Mouse (Mus musculus) MEL (cell line): Measurements from ENCODE around the gene Tifa. TPM values are rescaled to one million over a fixed set of nuclear protein-coding genes. Genes with fewer than 3 reads are reported as not detected.

Experiments
- DNase-seq: peaks from one replicate; pipeline ENCODE4 v3.0.0; 2011; ENCODE audit warnings: low read depth, low spot score
- H3K27ac ChIP-seq: 2 replicates; pipeline ENCODE4 v1.5.1; 2012; ENCODE audit warnings: low read depth, mild to moderate bottlenecking, control low read depth, low read length, moderate library complexity; ENCODE audit not compliant: control insufficient read depth
- H3K27me3 ChIP-seq, 2 experiments: fragments of 150-350 bp in 1 of 2; sonication (generic) in 1 of 2; 2 replicates each; pipeline ENCODE4 v1.6.1; 2012; ENCODE audit warnings: low read length in 2 of 2, mild to moderate bottlenecking in 2 of 2, improper control_type of control experiment in 1 of 2, moderate library complexity in 1 of 2; ENCODE audit not compliant: insufficient read depth in 2 of 2, control insufficient read depth in 1 of 2
- H3K36me3 ChIP-seq, 2 experiments: 2 replicates each; pipeline ENCODE4 v1.6.1; 2012 to 2014; ENCODE audit warnings: low read length in 2 of 2, improper control_type of control experiment in 1 of 2, inconsistent platforms in 1 of 2, mild to moderate bottlenecking in 1 of 2; ENCODE audit not compliant: insufficient read depth in 2 of 2, control insufficient read depth in 1 of 2
- H3K4me1 ChIP-seq, 2 experiments: fragments of 150-350 bp in 1 of 2; sonication (generic) in 1 of 2; 2 replicates each; pipeline ENCODE4 v1.6.1; 2012; ENCODE audit warnings: low read length in 2 of 2, improper control_type of control experiment in 1 of 2, mild to moderate bottlenecking in 1 of 2; ENCODE audit not compliant: insufficient read depth in 2 of 2, control insufficient read depth in 1 of 2
- H3K4me3 ChIP-seq, 2 experiments: fragments of 150-350 bp in 1 of 2; sonication (generic) in 1 of 2; 2 replicates each; pipeline ENCODE4 v1.5.1; 2012; ENCODE audit warnings: low read depth in 2 of 2, low read length in 2 of 2, mild to moderate bottlenecking in 2 of 2, moderate library complexity in 2 of 2, control low read depth in 1 of 2, improper control_type of control experiment in 1 of 2; ENCODE audit not compliant: control insufficient read depth in 1 of 2, insufficient read depth in 1 of 2
- H3K79me2 ChIP-seq: 2 replicates; pipeline ENCODE4 v1.6.1; 2012; ENCODE audit warnings: mild to moderate bottlenecking, low read length, moderate library complexity; ENCODE audit not compliant: control insufficient read depth, poor library complexity, insufficient read depth
- H3K9ac ChIP-seq: 2 replicates; pipeline ENCODE4 v1.6.1; 2012; ENCODE audit warnings: low read depth, mild to moderate bottlenecking, control low read depth, low read length, moderate library complexity; ENCODE audit not compliant: control insufficient read depth, poor library complexity, severe bottlenecking
- H3K9me3 ChIP-seq: fragments of 150-350 bp; sonication (generic); replicated peaks from 2 replicates; pipeline ENCODE4 v1.6.1; 2012; ENCODE audit warnings: mild to moderate bottlenecking, low read length, improper control_type of control experiment, moderate library complexity; ENCODE audit not compliant: insufficient read depth
- BHLHE40 ChIP-seq: IDR thresholded peaks from 2 replicates; pipeline ENCODE4 v1.6.1; 2012; ENCODE audit warnings: low read depth, mild to moderate bottlenecking, inconsistent platforms, low read length, improper control_type of control experiment, borderline replicate concordance
- CHD1 ChIP-seq: IDR thresholded peaks from 2 replicates; pipeline ENCODE4 v1.6.1; 2012; ENCODE audit warnings: low read depth, mild to moderate bottlenecking, inconsistent platforms, low read length, improper control_type of control experiment
- CTCF ChIP-seq, 3 experiments: IDR thresholded peaks in 2 of 3; conservative IDR thresholded peaks in 1 of 3; 2 replicates each; pipeline ENCODE4 v1.5.1; 2011 to 2012; ENCODE audit warnings: low read length in 3 of 3, low read depth in 2 of 3, mild to moderate bottlenecking in 2 of 3, improper control_type of control experiment in 1 of 3, inconsistent platforms in 1 of 3, mixed read lengths in 1 of 3, moderate library complexity in 1 of 3; ENCODE audit not compliant: control insufficient read depth in 1 of 3, insufficient read depth in 1 of 3, poor library complexity in 1 of 3, severe bottlenecking in 1 of 3
- ELF1 ChIP-seq: IDR thresholded peaks from 2 replicates; pipeline ENCODE4 v1.6.1; 2014; ENCODE audit warnings: low read depth, mild to moderate bottlenecking, inconsistent platforms, low read length, improper control_type of control experiment, moderate library complexity
- EP300 ChIP-seq, 2 experiments: IDR thresholded peaks; 2 replicates each; pipeline ENCODE4 v1.6.1; 2011; ENCODE audit warnings: improper control_type of control experiment in 2 of 2, low read length in 2 of 2, low read depth in 1 of 2, mild to moderate bottlenecking in 1 of 2
- GATA1 ChIP-seq: IDR thresholded peaks from 2 replicates; pipeline ENCODE4 v1.6.1; 2011; ENCODE audit warnings: low read depth, low read length, improper control_type of control experiment
- HCFC1 ChIP-seq: IDR thresholded peaks from 2 replicates; pipeline ENCODE4 v1.6.1; 2012; ENCODE audit warnings: low read depth, mild to moderate bottlenecking, inconsistent platforms, low read length, improper control_type of control experiment, moderate library complexity
- JUND ChIP-seq: IDR thresholded peaks from 2 replicates; pipeline ENCODE4 v1.6.1; 2011; ENCODE audit warnings: low read depth, mild to moderate bottlenecking, improper control_type of control experiment, low read length
- KAT2A ChIP-seq: conservative IDR thresholded peaks from 2 replicates; pipeline ENCODE4 v1.6.1; 2012; ENCODE audit warnings: low read depth, low read length, improper control_type of control experiment, inconsistent platforms
- MAFK ChIP-seq: IDR thresholded peaks from 2 replicates; pipeline ENCODE4 v1.6.1; 2011; ENCODE audit warnings: low read depth, mild to moderate bottlenecking, low read length, improper control_type of control experiment, borderline replicate concordance
- MAZ ChIP-seq: IDR thresholded peaks from 2 replicates; pipeline ENCODE4 v1.6.1; 2012; ENCODE audit warnings: low read depth, mild to moderate bottlenecking, inconsistent platforms, low read length, improper control_type of control experiment
- MEF2A ChIP-seq: IDR thresholded peaks from 2 replicates; pipeline ENCODE4 v1.6.1; 2014; ENCODE audit warnings: low read depth, mild to moderate bottlenecking, inconsistent platforms, low read length, improper control_type of control experiment; ENCODE audit not compliant: poor library complexity, insufficient replicate concordance, severe bottlenecking; ENCODE audit errors: extremely low read depth
- NELFE ChIP-seq: IDR thresholded peaks from 2 replicates; pipeline ENCODE4 v1.6.1; 2011; ENCODE audit warnings: low read depth, low read length, improper control_type of control experiment
- NRF1 ChIP-seq: IDR thresholded peaks from 2 replicates; pipeline ENCODE4 v1.6.1; 2014; ENCODE audit warnings: low read depth, mild to moderate bottlenecking, inconsistent platforms, low read length, improper control_type of control experiment, moderate library complexity; ENCODE audit not compliant: poor library complexity, insufficient read depth, severe bottlenecking
- POLR2AphosphoS2 ChIP-seq: IDR thresholded peaks from 2 replicates; pipeline ENCODE4 v1.6.1; 2011; ENCODE audit warnings: low read length, improper control_type of control experiment
- RCOR1 ChIP-seq: IDR thresholded peaks from 2 replicates; pipeline ENCODE4 v1.6.1; 2012; ENCODE audit warnings: low read depth, mild to moderate bottlenecking, inconsistent platforms, low read length, improper control_type of control experiment
- SIN3A ChIP-seq: IDR thresholded peaks from 2 replicates; pipeline ENCODE4 v1.6.1; 2012; ENCODE audit warnings: low read length, improper control_type of control experiment, inconsistent platforms
- TBP ChIP-seq: IDR thresholded peaks from 2 replicates; pipeline ENCODE4 v1.8.0; 2011; ENCODE audit warnings: low read depth, low read length, improper control_type of control experiment
- UBTF ChIP-seq: IDR thresholded peaks from 2 replicates; pipeline ENCODE4 v1.6.1; 2012; ENCODE audit warnings: low read depth, mild to moderate bottlenecking, inconsistent platforms, low read length, improper control_type of control experiment, moderate library complexity, borderline replicate concordance; ENCODE audit not compliant: insufficient read depth
- ZKSCAN1 ChIP-seq: IDR thresholded peaks from 2 replicates; pipeline ENCODE4 v1.6.1; 2012; ENCODE audit warnings: low read depth, mild to moderate bottlenecking, inconsistent platforms, low read length, improper control_type of control experiment, moderate library complexity
- ZMIZ1 ChIP-seq: IDR thresholded peaks from 2 replicates; pipeline ENCODE4 v1.6.1; 2012; ENCODE audit warnings: low read depth, mild to moderate bottlenecking, inconsistent platforms, low read length, improper control_type of control experiment, moderate library complexity
- polyA plus RNA-seq, 2 experiments: library from polyadenylated mRNA; stranded (reverse) in 1 of 2; unstranded in 1 of 2; fragments of >175 nt in 1 of 2; fragments of >200 nt in 1 of 2; gene quantifications; 2 replicates each; pipeline versions ENCODE4 v1.2.1 to v1.2.4; 2012; ENCODE audit warnings: low replicate concordance in 2 of 2, low read depth in 1 of 2; ENCODE audit not compliant: insufficient read length in 2 of 2, insufficient read depth in 1 of 2, missing spikeins in 1 of 2
- total RNA-seq: library from RNA; depleted of rRNA; stranded (reverse); fragments of 300-350 nt; gene quantifications from 2 replicates; pipeline ENCODE4 v1.2.3, GENCODE M21; 2012

The Tifa gene
- total and polyA plus RNA-seq, 3 experiments = 1.7 to 3.0 TPM; not detected in 1

DNA sequence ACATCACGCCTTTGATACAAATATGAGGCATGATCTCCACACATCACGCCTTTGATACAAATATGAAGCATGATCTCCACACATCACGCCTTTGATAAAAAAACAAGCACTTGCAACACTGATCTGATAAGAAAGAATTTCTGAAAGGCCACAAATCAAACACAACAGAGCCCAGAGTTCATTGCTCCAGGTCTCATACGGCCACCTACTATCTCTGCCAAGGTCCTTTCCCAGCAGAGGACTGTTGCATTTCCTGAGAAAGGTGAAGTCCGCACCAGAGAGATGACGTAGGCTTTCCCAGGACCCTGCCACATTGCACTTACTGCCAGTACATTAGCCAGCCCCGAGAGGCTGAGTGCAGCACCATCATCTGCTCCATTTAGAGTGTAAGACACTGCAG is 19.5 kb downstream of the Tifa start:
- Histone ChIP-seq H3K79me2 (no peaks in the 10 kb centered on the region), H3K27ac (no peak overlapping the region), H3K9ac (no peak overlapping the region), H3K36me3 (peaks cover 0 to 15% of the 10 kb centered on the region in 2 experiments; a peak in 3 of 4 replicates), H3K4me3 (no peak overlapping the region), H3K27me3 (no peaks in the 10 kb centered on the region), H3K9me3 (no peaks in the 10 kb centered on the region), H3K4me1 (no peaks in the 10 kb centered on the region)
- no peak for DNase-seq
- TF ChIP-seq SIN3A (no peak), JUND (no peak), ZKSCAN1 (no peak), BHLHE40 (no peak), ZMIZ1 (no peak), UBTF (no peak), MAFK (no peak), POLR2AphosphoS2 (no peak), NELFE (no peak), CHD1 (no peak), EP300 (IDR thresholded peaks at IDR 0.05; ENCODE audit: low read depth in 1 of 2, low read length in 2 of 2) (no peak), CTCF (IDR thresholded peaks at IDR 0.05 in 2 of 3, conservative IDR thresholded peaks at IDR 0.05 in 1 of 3; ENCODE audit: control insufficient read depth in 1 of 3, insufficient read depth in 1 of 3, low read depth in 2 of 3, low read length in 3 of 3, poor library complexity in 1 of 3, severe bottlenecking in 1 of 3) (no peak), ELF1 (no peak), RCOR1 (no peak), KAT2A (no peak), NRF1 (no peak), MAZ (no peak)

- Histone ChIP-seq H3K36me3 (peaks cover 0 to 20% of the 10 kb centered on the region in 2 experiments; a peak in 2 of 4 replicates), H3K27ac (no peak overlapping the region), H3K9me3 (no peaks in the 10 kb centered on the region), H3K4me3 (no peak overlapping the region), H3K27me3 (no peaks in the 10 kb centered on the region), H3K9ac (no peak overlapping the region), H3K4me1 (no peaks in the 10 kb centered on the region), H3K79me2 (no peaks in the 10 kb centered on the region)
- no peak for DNase-seq
- no peak for TF ChIP-seq MAFK
- TF ChIP-seq GATA1 = no peak
- no peak for TF ChIP-seq HCFC1
- no peak for TF ChIP-seq CHD1
- TF ChIP-seq UBTF = no peak
- TF ChIP-seq ELF1 = no peak
- no peak for TF ChIP-seq ZMIZ1
- no peak for TF ChIP-seq TBP
- TF ChIP-seq MEF2A = no peak
These were observed 27.6 kb downstream of the Tifa start for GRCm38 (mm10) chr3:127817120-127817683.
